Comparison of ENCODE assay signal across 10 mouse cellular contexts in the genomic region with DNA sequence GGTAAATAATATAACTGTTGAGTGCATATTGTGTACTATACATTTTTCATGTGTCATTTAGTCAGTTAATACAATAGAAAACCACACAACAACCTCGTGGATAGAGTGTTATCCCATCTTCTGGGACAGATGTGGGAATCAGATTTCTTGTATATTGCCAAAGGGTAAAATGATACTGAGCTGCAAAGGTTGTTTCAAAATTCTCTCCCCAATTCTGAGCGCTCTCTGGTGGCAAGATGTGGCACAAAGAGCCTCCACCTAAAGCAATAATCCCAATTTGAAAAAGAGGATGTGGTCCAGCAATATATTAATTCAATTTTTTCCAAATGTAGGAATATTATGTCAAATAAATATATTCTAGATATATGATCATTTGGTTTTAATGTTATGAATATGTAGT. TPM values are rescaled to one million over a fixed set of nuclear protein-coding genes. Genes with fewer than 3 reads are reported as not detected.
DNase-seq lines count a peak whose midpoint lies in the region; ATAC-seq and TF ChIP-seq lines count a peak whose summit lies in the region.
"Had no signal": no experiment of that assay in that cellular context is flagged by ENCODE, and none has a peak within 500 bp of the region (broad histone marks: within the 10 kb centered on the region; RNA-seq: fewer than 3 reads in every experiment).

No protein-coding gene starts in this region.

- DNase-seq in heart, postnatal 0 days (ENCODE audit: low spot score), result no peak
- DNase-seq in heart, embryonic 10.5 days (ENCODE audit: low spot score), result no peak
- DNase-seq in lung, postnatal 25 days (ENCODE audit: low spot score), result peak; percentile 4
- no peak for DNase-seq in lung, postnatal 36 days
- peak; percentile 58 for DNase-seq in adipocyte (ENCODE audit: low spot score)
- peak; percentile 40 for DNase-seq in thymus, postnatal 25 days
- DNase-seq in right cerebral cortex, postnatal 14 days, result no peak
- DNase-seq: gastrocnemius, postnatal 10 days; heart, postnatal 14 days; kidney, postnatal 14 days had no signal

- no peak overlapping the region for H3K4me3 ChIP-seq in heart, postnatal 0 days (ENCODE audit: low read depth, low read length)
- H3K4me3 ChIP-seq in heart, embryonic 10.5 days, result no peak overlapping the region

- no peaks in the 10 kb centered on the region for H3K36me3 ChIP-seq in heart, postnatal 0 days (replicated peaks; ENCODE audit: control insufficient read depth, insufficient read depth, low read length)
- no peaks in the 10 kb centered on the region for H3K36me3 ChIP-seq in heart, embryonic 10.5 days

- peak; percentile 43 for TF ChIP-seq CTCF in heart, postnatal 0 days (IDR thresholded peaks at IDR 0.05; ENCODE audit: low read depth)

- no peak for ATAC-seq in heart, postnatal 0 days (ENCODE audit: insufficient read depth, low read depth)

- no peaks in the 10 kb centered on the region for H3K9me3 ChIP-seq in heart, postnatal 0 days (replicated peaks; ENCODE audit: control insufficient read depth, low read length)
- H3K9me3 ChIP-seq in heart, embryonic 10.5 days, result no peaks in the 10 kb centered on the region

- no peak overlapping the region for H3K4me2 ChIP-seq in heart, postnatal 0 days (ENCODE audit: low read depth, low read length)

- 23% methylated on average over 2 of the region's 2 CpGs for whole genome bisulfite sequencing in heart, postnatal 0 days
- 20% methylated on average over 2 of the region's 2 CpGs for WGBS in heart, embryonic 10.5 days

- H3K4me1 ChIP-seq in heart, postnatal 0 days (ENCODE audit: control insufficient read depth, insufficient read depth), result no peaks in the 10 kb centered on the region
- H3K4me1 ChIP-seq in heart, embryonic 10.5 days, result peaks cover 10% of the 10 kb centered on the region; the same call in 1 of the 2 replicates

- no peaks in the 10 kb centered on the region for H3K27me3 ChIP-seq in heart, postnatal 0 days (ENCODE audit: control insufficient read depth, insufficient read depth, low read length)
- no peaks in the 10 kb centered on the region for H3K27me3 ChIP-seq in heart, embryonic 10.5 days (ENCODE audit: insufficient read depth, poor library complexity, severe bottlenecking)

- TF ChIP-seq EP300 in heart, postnatal 0 days (IDR thresholded peaks at IDR 0.05; ENCODE audit: low read depth), result no peak

- H3K27ac ChIP-seq in heart, postnatal 0 days (ENCODE audit: low read depth), result no peak overlapping the region
- H3K27ac ChIP-seq in heart, embryonic 10.5 days, result no peak overlapping the region

- no peak overlapping the region for H3K9ac ChIP-seq in heart, postnatal 0 days (replicated peaks; ENCODE audit: low read depth, low read length)

RNA-seq across cellular contexts. Expression of a gene that starts 5.7 kb away (rescaled TPM):
- 3.9 and 5.3 TPM in 2 replicates for total RNA-seq in heart, postnatal 0 days (2014; rRNA removed; ENCODE audit: low replicate concordance)
- polyA plus RNA-seq in heart, postnatal 0 days (2015; fragmentation: Nextera tagmentation; extraction: Ambion mirVana), result 1.7 and 1.9 TPM in 2 replicates
- polyA plus RNA-seq in heart, embryonic 10.5 days (2016; fragmentation: Nextera tagmentation; extraction: Ambion mirVana), result 6.7 and 11.4 TPM in 2 replicates

Comparison
In these comparisons a context has a peak if more than half of its experiments do, and no peak if none do; other contexts are left out.
1. DNase-seq: peak in lung, postnatal 25 days (single experiment), adipocyte (single experiment) and thymus, postnatal 25 days (single experiment); none in heart, postnatal 0 days (single experiment), heart, embryonic 10.5 days (single experiment), lung, postnatal 36 days (single experiment) and right cerebral cortex, postnatal 14 days (single experiment).